Mouse (Mus musculus): ENCODE data around the gene Mtx1. TPM values are rescaled to one million over a fixed set of nuclear protein-coding genes. Genes with fewer than 3 reads are reported as not detected.
"Not testable (repeated sequence)": the region's sequence is repeated elsewhere in the genome, so short reads cannot be mapped to it uniquely, and the experiment has no call there.

Mtx1 gene
- polyA plus RNA-seq, 1 experiment from 2014 or later, result 197 TPM

DNA sequence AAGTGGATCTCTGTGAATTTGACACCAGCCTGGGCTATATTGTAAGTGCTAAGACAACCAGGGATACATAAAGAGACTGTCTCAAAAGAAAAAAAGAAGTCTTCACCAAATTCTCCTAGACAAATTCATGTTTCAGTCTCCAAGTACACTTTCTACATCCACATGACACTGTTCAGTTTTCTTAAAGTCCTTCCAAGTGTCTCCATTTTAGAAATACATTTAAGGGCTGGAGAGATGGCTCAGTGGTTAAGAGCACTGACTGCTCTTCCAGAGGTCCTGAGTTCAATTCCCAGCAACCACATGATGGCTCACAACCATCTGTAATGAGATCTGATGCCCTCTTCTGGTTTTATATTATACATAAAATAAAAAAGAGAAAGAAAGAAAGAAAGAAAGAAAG lies 65.7 kb downstream of the Mtx1 start:
- H3K36me3 ChIP-seq; H3K9me3 ChIP-seq; H3K27ac ChIP-seq; ATAC-seq (ENCODE audit: borderline replicate concordance, extremely low read depth, low FRiP score, low TSS enrichment); H3K4me3 ChIP-seq; H3K4me2 ChIP-seq; H3K9ac ChIP-seq: not testable (repeated sequence)
- H3K4me1 ChIP-seq, result peaks cover 31% of the 10 kb centered on the region
- H3K27me3 ChIP-seq, result peaks cover 12% of the 10 kb centered on the region

DNA sequence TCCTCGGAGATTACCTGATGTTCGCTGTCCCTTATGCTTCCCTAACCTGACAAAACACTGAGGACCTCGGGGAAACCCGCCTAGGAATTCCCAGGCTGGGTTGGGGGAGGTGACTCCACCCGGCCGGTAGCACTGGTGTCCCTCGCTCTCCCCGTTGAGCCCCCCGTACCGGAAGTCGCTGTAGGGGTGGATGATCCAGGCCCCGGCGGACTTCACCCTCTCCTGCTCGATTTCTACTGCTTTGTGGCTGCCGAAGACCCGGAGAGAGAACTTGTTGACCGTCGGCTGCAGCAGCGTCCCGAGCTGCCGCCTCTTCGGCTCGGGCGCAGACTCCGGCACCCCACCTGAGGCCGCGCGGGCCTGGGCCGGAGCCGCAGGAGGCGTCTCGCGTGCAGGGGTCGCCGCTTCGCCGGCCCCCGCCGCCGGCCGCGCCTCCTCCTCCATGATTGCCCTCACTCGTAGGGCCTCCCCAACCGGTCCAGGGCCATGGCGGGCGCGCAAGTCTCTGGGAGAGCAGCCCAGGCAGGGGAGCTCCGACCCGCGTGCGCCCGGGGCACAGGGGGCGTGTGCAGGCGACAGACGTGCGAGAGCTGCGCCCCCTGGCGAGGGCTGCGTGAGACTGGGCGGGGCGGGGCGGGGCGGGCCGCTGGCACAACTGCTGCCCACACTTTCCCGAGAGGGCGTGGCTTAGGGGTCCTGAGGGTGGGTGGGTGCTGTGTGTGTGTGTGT lies 67.1 kb downstream of the Mtx1 start, which contains the start of gene Hcn3:
Gene Hcn3, minus strand, starts transcription at position 581 of the 729 bp plus-strand sequence.
- ATAC-seq (ENCODE audit: borderline replicate concordance, extremely low read depth, low FRiP score, low TSS enrichment), result peak; percentile 75; the same call in 1 of the 2 replicates
- Histone ChIP-seq H3K4me2 (peak within 1 kb of the TSS; percentile 100), H3K9me3 (no peaks in the 10 kb centered on the region), H3K27me3 (peaks cover 12% of the 10 kb centered on the region), H3K4me1 (peaks cover 22% of the 10 kb centered on the region), H3K36me3 (no peaks in the 10 kb centered on the region), H3K27ac (no peak within 1 kb of the TSS), H3K4me3 (peak within 1 kb of the TSS; percentile 63), H3K9ac (peak within 1 kb of the TSS; percentile 42)
- WGBS, result under 1% methylated on average over 58 of the region's 66 CpGs

DNA sequence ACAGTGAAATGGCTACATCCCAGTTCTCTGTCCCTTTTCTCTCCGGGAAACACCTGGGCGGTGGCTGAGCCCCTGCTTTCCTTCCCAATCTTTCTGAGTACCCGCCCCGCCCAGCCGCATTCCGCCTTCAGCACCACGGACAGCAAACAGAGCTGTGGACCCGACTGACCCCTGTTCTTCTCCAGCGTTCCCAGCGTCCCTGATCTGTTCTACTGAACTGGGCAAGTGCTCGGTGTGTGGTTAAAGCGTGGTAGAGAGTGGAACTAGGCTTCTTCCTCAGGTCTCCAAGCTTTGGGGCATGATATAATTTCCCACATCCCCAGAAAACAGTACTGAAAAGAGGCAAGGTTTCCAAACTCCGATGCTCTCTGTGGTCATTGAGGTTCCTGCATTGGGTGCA lies 67.7 kb downstream of the Mtx1 start:
- peak overlapping the region; percentile 100 for H3K4me2 ChIP-seq
- no peaks in the 10 kb centered on the region for H3K36me3 ChIP-seq
- no peak overlapping the region for H3K9ac ChIP-seq
- no peak for ATAC-seq (ENCODE audit: borderline replicate concordance, extremely low read depth, low FRiP score, low TSS enrichment)
- no peaks in the 10 kb centered on the region for H3K9me3 ChIP-seq
- peak overlapping the region; percentile 63 for H3K4me3 ChIP-seq
- H3K27me3 ChIP-seq, result peaks cover 12% of the 10 kb centered on the region
- H3K4me1 ChIP-seq, result peaks cover 22% of the 10 kb centered on the region
- 1% methylated on average over 13 of the region's 13 CpGs for WGBS
- no peak overlapping the region for H3K27ac ChIP-seq

MicroRNAs encoded within 50 kb of the gene (microRNA counts, 519-probe panel; counts per million panel counts)
- microRNA mmu-miR-92b, result 2,091 counts per million, percentile 21 among the panel's probes with 10 or more counts

Small RNAs within 50 kb of the gene (microRNA-seq; reads per million reads assigned to microRNA genes)
- 2,359 reads per million, percentile 84 among the genes with 10 or more reads in this experiment for gene Mir92b

Other genes with a start within 250 kb of the Mtx1 start
- 16.0 and 16.6 TPM in 2 replicates for gene Rusc1, start 133.8 kb downstream of the Mtx1 start, polyA plus RNA-seq (2015; fragmentation: Nextera tagmentation; extraction: Ambion mirVana)
- 0.17 TPM in 1 of 2 replicates, not detected in the other for gene Gm43738, start 126.0 kb downstream of the Mtx1 start, polyA plus RNA-seq (2015; fragmentation: Nextera tagmentation; extraction: Ambion mirVana)
- 166 TPM in 2 replicates for gene Fdps, start 125.1 kb downstream of the Mtx1 start, polyA plus RNA-seq (2015; fragmentation: Nextera tagmentation; extraction: Ambion mirVana)
- 0.17 and 0.92 TPM in 2 replicates for gene Pklr, start 90.9 kb downstream of the Mtx1 start, polyA plus RNA-seq (2015; fragmentation: Nextera tagmentation; extraction: Ambion mirVana)
- 1.2 and 1.9 TPM in 2 replicates for gene Hcn3, start 66.9 kb downstream of the Mtx1 start, polyA plus RNA-seq (2015; fragmentation: Nextera tagmentation; extraction: Ambion mirVana)
- gene Clk2, start 62.3 kb downstream of the Mtx1 start, polyA plus RNA-seq (2015; fragmentation: Nextera tagmentation; extraction: Ambion mirVana), result 27.8 and 28.9 TPM in 2 replicates
- 106 and 110 TPM in 2 replicates for gene Scamp3, start 49.6 kb downstream of the Mtx1 start, polyA plus RNA-seq (2015; fragmentation: Nextera tagmentation; extraction: Ambion mirVana)
- gene Fam189b, start 43.9 kb downstream of the Mtx1 start, polyA plus RNA-seq (2015; fragmentation: Nextera tagmentation; extraction: Ambion mirVana), result 12.9 and 18.4 TPM in 2 replicates
- 37.2 and 42.6 TPM in 2 replicates for gene Gba, start 24.2 kb downstream of the Mtx1 start, polyA plus RNA-seq (2015; fragmentation: Nextera tagmentation; extraction: Ambion mirVana)
- gene Thbs3, start 11.9 kb downstream of the Mtx1 start, polyA plus RNA-seq (2015; fragmentation: Nextera tagmentation; extraction: Ambion mirVana), result 54.4 and 58.4 TPM in 2 replicates
- 74.3 and 88.9 TPM in 2 replicates for gene Muc1, start 2.0 kb upstream of the Mtx1 start, polyA plus RNA-seq (2015; fragmentation: Nextera tagmentation; extraction: Ambion mirVana)
- 282 and 311 TPM in 2 replicates for gene Krtcap2, start 18.9 kb upstream of the Mtx1 start, polyA plus RNA-seq (2015; fragmentation: Nextera tagmentation; extraction: Ambion mirVana)
- 7.2 and 7.9 TPM in 2 replicates for gene Trim46, start 19.2 kb upstream of the Mtx1 start, polyA plus RNA-seq (2015; fragmentation: Nextera tagmentation; extraction: Ambion mirVana)
- gene Dpm3, start 32.3 kb upstream of the Mtx1 start, polyA plus RNA-seq (2015; fragmentation: Nextera tagmentation; extraction: Ambion mirVana), result 122 and 130 TPM in 2 replicates
- 62.3 and 65.4 TPM in 2 replicates for gene Slc50a1, start 43.5 kb upstream of the Mtx1 start, polyA plus RNA-seq (2015; fragmentation: Nextera tagmentation; extraction: Ambion mirVana)
- 89.7 and 94.5 TPM in 2 replicates for gene Efna1, start 54.1 kb upstream of the Mtx1 start, polyA plus RNA-seq (2015; fragmentation: Nextera tagmentation; extraction: Ambion mirVana)
- gene Efna3, start 95.9 kb upstream of the Mtx1 start, polyA plus RNA-seq (2015; fragmentation: Nextera tagmentation; extraction: Ambion mirVana), result 5.8 and 6.0 TPM in 2 replicates
- gene Efna4, start 110.9 kb upstream of the Mtx1 start, polyA plus RNA-seq (2015; fragmentation: Nextera tagmentation; extraction: Ambion mirVana), result 29.0 and 29.9 TPM in 2 replicates
- 61.5 and 63.0 TPM in 2 replicates for gene Adam15, start 122.9 kb upstream of the Mtx1 start, polyA plus RNA-seq (2015; fragmentation: Nextera tagmentation; extraction: Ambion mirVana)
- 0.11 and 0.19 TPM in 2 replicates for gene Dcst2, start 134.9 kb upstream of the Mtx1 start, polyA plus RNA-seq (2015; fragmentation: Nextera tagmentation; extraction: Ambion mirVana)
- 0.21 TPM in 1 of 2 replicates, not detected in the other for gene Dcst1, start 138.2 kb upstream of the Mtx1 start, polyA plus RNA-seq (2015; fragmentation: Nextera tagmentation; extraction: Ambion mirVana)
- gene Zbtb7b, start 167.7 kb upstream of the Mtx1 start, polyA plus RNA-seq (2015; fragmentation: Nextera tagmentation; extraction: Ambion mirVana), result 3.7 TPM in 2 replicates
- not detected in 2 replicates for gene Lenep, start 175.7 kb upstream of the Mtx1 start, polyA plus RNA-seq (2015; fragmentation: Nextera tagmentation; extraction: Ambion mirVana)
- 21.3 and 23.1 TPM in 2 replicates for gene Flad1, start 184.8 kb upstream of the Mtx1 start, polyA plus RNA-seq (2015; fragmentation: Nextera tagmentation; extraction: Ambion mirVana)
- 556 and 595 TPM in 2 replicates for gene Cks1b, start 191.3 kb upstream of the Mtx1 start, polyA plus RNA-seq (2015; fragmentation: Nextera tagmentation; extraction: Ambion mirVana)
- 108 and 111 TPM in 2 replicates for gene Shc1, start 191.4 kb upstream of the Mtx1 start, polyA plus RNA-seq (2015; fragmentation: Nextera tagmentation; extraction: Ambion mirVana)
- 40.6 and 41.1 TPM in 2 replicates for gene Pygo2, start 203.1 kb upstream of the Mtx1 start, polyA plus RNA-seq (2015; fragmentation: Nextera tagmentation; extraction: Ambion mirVana)
- 32.6 and 35.0 TPM in 2 replicates for gene Pbxip1, start 209.6 kb upstream of the Mtx1 start, polyA plus RNA-seq (2015; fragmentation: Nextera tagmentation; extraction: Ambion mirVana)
- 48.0 and 50.5 TPM in 2 replicates for gene Pmvk, start 227.5 kb upstream of the Mtx1 start, polyA plus RNA-seq (2015; fragmentation: Nextera tagmentation; extraction: Ambion mirVana)